Mouse (Mus musculus) kidney, adult 11 months (tissue): ENCODE data around the gene G0s2.
"Not testable (repeated sequence)": the region's sequence is repeated elsewhere in the genome, so short reads cannot be mapped to it uniquely, and the experiment has no call there.

Experiments used
- DNase-seq: peaks from one replicate; pipeline ENCODE4 v3.0.0; 2022

Gene G0s2

DNA sequence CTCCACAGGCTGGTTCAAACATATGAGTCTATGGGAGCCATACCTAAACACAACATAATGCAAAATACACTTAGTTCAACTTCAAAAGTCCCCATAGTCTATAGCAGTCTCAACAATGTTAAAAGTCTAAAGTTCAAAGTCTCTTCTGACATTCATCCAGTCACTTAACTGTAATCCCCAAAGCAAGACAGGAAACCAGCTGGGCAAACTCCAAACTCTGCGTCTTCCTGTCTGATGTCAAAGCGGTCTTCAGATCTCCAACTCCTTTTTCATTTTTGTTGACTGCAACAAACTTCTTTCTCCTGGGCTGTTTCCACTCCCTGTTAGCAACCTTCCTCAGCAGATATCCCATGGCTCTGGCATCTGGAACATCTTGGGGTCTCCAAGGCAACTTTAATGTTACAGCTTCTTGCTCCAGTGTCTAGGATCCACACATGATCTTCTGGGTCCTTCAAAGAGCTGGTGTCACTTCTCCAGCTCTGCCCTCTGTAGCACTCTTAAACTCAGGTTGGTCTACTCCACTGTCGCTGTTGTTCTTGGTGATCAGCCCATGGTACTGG is 12.8 kb upstream of the G0s2 start:
- not testable (repeated sequence) for DNase-seq

DNA sequence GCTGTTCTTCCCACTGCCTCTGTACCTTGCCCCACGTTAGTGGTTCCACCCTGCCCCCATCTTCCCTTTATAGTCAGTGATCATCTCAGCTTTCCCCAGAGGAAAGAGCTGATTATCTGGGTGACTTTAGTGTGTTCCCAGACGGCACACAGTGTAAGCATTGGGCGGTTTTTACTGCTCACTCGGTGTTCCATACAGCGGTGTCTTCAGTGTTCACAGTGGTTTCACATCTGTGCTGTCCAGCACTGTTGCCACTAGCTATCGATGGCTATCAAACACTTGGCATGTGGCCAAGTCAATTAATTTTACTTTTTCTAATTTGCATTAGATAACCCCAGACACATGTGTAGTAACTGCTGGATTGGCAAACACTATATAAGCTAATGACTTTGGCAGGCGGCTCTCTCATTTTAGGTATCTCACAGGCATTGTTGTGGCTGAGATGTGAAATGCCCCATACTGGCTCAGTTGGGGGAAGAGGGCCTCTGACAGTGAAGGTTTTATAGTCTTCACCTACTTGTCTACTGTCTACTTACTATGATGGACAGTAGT is 11.3 kb upstream of the G0s2 start:
- DNase-seq: no peak

DNA sequence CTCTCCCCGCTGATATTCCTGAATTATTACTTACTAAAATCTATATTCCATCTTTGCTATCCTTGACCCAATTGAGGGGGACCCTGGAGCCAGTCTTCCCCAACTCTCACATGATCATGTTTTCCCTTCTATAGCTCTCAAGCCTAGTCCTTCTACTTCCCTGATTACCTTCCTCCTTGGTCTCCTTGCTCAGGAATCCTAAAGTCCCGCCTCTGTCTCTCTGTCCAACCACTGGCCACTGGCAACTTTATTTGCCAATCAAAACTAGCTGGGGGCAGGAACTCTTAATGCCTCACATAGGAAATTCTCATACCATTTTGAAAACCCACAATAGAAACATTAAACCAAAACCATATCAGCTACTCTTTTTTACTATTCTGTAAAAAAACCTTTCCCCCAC is 8.3 kb upstream of the G0s2 start:
- DNase-seq: no peak

DNA sequence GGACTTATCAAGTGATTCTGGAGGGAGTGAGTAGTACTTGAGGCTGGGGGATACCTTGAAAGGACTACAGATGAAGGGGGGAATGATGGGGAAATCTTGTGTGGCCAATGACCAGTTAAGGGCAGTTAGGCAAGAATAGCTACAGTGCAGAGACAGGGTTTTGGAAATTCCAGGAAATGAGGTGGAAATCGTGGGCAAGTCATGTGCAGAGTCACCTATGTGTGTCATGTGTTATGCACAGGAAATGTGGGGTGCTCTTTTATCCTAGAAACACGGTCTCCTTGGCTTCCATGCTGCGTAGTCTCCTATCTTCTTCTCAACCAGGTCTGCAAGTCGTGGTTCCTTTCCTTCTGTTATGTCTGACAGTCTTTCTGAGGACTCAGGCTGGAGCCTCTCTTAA is 6.5 kb upstream of the G0s2 start:
- DNase-seq: no peak

DNA sequence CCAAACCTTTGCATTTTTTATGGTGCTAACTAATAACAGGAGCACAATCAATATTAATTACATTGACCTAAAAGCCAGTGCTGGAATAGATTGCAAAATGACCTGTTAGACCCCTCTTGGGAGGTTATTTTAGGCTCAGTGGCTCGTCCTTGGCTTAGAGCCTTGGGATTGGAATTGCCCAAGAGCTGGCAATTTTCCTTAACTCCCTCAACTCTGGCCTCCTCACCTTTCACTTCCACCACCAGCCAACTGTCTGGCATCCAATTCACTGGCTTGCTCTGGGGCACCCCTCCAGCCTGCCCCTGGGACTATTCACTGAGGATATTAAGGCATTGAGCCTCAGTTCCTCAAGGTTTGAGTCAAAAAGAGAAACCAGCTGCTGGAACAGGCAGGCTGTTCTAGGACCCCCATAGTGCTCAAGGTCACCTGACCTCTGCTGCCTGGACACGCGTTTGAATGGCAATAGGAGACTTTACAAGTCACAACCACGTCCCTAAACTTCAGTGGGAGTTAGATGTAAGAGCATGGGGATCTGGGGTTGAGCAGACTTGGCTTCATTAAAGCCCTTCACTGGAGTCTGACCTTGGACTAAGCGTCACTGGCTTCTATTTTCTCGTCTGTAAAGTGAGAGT is 5.5 kb upstream of the G0s2 start:
- peak; percentile 47 for DNase-seq

DNA sequence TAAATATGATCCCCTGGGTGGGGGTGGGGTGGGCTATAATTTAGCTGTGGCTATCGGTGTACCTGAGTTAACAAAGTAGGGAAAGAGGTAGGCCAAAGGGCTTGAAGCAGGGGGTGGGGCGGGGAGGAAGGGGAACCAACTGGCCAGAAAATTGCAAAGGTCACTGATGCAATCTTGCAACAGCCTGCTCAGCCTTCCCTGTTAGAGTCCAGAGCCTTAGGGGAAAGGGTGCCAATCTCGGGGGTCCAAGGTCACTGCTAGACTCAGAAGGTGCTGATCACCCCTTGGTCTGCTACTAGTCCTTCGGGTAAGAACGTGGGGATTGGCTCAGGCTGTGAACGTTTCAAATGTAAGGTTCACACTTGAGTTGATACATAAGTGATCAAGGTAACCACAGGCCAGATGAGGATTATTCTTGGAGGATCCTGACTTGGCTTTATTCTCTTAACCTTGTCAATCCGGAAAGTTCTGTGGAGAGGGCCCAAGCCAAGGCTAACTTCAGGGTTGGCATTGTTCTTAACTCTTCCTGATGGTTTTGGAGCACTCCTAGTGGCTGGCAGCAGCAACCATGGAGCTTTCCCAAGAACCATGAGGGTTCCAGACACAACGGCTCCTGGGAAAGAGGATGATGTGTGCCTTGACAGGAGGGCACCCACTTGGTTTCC is 1.5 kb upstream of the G0s2 start:
- peak; percentile 69 for DNase-seq

DNA sequence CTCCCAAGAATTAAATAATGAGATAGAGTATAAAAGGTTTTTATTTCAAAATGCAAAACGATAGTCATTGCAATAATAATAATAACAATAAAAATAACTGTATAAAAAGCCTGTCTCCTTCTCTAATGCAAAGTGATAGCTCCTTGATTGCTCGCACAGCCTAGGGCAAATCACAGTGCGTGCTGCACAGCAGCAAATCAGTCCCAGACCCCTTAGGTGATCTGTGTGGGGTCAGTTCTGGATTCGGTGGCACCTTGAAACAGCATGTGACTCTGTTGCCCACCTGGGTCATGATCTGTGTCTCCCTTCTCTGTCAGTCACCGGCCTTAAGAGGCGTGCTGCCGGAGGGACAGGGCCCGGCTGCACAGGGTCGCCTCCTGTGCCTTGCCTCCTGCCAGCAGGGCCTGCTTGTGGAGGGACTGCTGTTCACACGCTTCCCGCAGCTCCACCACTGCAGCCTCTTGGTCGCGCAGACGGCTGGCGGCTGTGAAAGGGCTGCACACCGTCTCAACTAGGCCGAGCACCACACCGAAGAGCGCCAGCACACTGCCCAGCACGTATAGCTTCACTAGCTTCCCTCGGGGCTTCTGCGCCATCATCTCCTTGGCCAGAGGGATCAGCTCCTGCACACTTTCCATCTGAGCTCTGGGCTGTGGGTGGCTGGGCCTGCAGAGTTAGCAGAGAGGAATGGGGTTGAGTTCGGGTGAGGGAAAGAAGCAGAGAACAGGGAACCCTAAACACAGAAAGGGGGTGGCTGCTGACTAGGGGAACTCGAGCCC is 691 bp downstream of the G0s2 start:
- DNase-seq: peak; percentile 29

DNA sequence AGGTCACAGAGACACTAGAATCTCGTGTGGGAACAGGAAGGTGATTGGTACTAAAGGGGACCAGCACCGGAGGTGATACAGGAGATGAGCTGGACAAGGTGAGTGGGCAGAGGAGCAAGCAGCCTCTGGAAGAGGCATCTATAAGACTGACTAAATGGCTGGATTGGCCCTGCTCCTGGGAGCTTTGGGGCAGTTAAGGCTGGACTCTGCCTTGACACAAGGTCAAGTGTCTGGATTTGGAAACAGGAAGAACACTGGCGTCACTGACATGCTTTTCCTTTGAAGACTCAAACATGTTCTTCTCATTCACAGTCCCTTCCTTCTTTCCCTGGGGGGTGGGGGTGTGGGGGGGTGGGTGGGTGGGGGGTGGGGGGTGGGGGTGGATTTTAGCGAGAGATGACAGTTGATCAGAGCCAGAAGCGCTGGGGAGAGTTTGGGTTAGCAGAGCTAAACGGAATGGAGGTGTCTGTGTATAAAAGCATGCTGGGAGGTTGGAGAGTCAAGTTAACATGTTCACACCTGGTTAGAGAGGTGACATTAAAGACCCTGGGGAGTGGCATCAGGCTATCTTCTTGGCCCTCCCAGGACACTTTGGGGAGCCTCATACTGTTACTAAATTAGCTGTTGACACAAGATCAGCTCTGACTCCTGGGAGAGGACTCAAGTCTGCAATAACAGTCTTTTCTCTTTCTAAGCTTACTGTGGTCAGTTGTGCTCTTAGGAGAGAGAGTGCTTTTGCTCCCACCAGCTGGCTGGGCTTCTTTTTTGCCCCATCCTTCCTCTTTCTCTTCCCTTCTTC is 1.9 kb downstream of the G0s2 start:
- DNase-seq: no peak

DNA sequence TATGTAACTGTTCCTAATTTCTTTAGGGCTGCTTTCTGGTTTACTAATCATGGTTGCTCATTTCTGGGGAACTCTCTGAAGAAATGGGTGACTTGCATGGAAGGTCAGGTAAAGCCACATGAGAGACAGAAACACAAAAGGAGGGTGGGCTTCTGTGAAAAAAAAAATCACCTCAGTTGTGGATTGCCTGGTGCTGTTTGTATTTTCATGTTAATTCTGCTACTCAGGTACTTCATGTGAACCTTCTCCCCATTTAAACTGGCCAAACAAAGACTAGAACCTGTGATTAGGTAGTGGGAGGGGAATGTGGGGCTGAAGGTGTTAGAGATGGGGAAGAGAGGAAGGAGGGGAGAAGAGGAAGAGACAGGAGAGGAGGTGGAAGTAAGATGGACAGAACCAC is 7.3 kb downstream of the G0s2 start:
- no peak for DNase-seq

DNA sequence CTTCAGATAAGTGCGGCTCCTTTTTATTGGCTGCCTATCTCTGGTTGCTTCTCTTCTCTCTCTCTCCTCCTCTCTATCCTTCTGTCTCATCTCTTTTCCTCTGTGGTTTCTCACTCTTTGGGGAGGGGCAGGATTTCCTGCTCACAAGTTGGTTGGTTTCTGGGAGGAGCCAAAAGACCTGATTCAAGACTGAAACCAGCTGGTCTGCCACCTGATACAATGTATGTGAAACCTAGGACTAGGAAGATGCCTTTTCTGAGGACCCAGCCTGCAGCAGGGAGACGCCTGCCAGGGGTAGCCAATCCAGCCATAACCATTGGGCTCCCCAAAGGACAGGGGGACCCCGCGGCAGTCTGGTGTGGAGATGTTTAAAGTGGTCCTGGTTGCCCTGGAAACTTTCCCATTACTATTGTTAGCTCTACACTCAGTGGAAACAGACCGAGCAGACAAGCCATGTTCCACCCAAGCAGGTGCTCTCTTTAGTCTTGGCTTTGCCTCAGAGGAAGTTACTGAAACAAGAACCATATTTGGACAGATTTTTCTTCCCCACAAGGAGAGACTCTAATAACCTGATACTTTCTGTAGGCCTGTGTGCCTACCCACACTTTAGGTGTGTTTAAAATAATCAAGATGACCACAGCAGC is 8.9 kb downstream of the G0s2 start, which contains the start of gene Hsd11b1:
Hsd11b1 (minus strand) TSS at position 121 of the 644 bp plus-strand sequence.
- no peak for DNase-seq

DNA sequence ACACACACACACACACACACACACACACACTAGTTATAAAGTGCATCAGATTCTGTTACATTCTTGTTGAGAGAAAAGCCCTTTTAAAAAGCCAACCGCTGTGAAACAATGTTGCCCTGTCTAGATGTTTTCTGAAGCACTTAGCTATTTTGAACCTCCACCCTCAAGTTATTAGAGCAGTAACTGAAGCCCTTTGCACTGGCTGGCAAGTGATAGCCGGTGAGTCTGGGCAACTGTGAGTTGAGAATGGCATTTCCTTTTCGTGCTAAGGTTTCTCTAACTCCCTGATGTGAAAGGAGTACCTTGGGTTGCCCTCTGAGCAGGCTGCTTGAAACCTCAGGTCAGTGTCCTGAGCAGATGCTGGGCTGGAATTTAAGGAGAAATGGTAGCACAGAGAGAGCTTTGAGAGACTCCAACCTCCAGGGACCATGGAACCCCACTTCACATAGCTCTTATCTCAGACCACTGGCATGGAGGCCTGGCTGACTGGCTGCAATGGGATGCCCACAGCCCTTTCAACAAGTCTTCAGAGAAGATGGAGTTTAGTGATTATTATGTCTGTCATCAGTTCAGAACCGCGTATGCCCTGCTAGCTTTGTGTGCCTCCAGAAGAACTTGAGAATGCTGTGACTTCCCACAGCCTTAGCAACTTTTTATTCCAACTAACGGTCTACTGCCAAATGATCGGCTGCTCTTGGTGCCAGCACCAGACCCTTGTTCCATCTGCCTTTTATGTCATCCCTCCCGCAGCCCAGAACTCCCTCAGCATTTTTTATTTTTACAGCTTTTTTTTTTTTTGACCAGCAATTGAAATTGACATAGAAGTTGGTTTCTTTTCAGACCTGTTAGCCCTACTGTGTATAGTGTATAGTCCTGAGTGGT is 9.8 kb downstream of the G0s2 start:
- DNase-seq: no peak

DNA sequence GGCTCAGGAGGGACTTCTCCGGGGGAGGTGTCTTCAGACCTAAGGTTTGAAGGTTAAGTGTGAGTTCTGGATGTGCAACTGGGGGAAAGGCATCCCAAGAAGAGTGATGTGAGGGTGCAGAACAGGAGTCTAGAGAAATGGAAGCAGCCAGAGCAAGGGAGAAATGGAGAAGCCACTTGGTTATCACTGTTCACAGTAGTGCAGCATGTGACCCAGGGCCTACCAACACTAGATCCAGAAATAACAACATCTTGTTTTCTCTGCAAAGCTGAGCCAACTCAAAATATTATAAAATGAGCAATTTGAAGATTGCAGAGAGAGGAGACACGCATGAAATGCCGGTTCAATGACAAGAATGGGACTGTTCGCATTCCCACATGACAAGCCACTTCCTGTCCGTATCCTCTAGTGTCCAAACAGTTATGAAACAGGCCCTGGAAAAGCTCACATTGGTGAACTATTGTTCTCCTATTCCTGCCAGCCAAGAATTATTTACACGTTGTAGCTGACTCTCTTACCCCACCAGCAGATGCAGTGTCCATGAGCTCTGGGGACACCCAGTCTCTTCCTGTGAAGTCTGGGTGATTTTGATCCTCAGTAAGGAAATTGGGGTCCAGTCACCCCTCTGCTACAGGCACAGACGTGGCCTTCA is 11.0 kb downstream of the G0s2 start:
- DNase-seq: peak; percentile 64

DNA sequence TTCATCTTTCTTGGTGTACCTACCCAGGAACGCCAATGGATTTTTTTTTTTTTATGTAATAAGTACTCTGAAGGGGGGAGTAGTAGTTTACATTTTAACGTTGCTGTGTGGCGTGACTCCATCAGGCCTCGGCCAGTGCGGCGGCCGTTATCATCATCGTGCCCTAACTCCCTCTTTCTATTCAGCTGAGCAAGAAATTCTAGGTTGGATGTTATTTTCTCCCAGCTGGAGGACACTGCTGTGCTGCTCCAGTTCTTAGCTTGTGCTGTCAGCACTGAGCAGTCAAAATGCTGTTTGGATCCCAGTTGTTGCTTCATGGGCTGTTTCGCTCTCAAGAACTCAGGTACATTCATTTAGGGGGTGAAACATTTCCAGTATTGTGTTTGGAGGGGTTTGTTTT is 13.5 kb downstream of the G0s2 start:
- DNase-seq: no peak

DNA sequence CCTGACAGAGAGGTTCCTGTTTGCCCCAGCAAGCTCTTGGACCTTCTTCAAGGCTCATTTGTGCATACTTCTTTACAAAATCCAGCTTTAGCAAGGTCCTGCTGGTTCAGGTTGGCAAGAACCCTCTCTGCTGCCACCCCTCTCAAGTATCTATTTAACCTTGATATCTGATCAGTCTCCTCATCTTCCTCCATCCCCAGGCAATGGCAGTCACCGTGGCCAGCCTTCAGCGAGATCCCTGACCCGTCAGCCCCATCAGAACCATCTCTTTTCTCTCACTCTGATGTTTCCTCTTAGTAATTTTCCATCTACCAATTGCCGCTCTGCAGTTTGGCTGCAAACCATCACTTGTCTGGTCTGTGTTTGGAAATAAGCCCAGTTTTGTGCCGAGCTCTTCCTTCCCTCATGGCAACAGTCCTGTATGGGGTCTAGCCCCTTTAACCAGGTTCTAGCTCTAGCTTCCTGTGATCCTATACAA is 16.4 kb downstream of the G0s2 start:
- DNase-seq: no peak

DNA sequence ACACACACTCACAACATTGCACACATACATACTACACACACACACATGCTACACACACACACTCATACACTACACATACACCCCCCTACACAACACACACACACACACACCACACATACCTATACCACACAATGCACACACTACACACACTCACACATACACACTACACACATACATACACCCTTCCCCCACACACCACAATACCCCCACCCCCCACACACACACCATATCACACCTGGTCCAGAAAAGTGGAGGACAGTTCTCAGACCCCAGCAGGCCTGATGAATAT is 16.8 kb downstream of the G0s2 start:
- DNase-seq: no peak

DNA sequence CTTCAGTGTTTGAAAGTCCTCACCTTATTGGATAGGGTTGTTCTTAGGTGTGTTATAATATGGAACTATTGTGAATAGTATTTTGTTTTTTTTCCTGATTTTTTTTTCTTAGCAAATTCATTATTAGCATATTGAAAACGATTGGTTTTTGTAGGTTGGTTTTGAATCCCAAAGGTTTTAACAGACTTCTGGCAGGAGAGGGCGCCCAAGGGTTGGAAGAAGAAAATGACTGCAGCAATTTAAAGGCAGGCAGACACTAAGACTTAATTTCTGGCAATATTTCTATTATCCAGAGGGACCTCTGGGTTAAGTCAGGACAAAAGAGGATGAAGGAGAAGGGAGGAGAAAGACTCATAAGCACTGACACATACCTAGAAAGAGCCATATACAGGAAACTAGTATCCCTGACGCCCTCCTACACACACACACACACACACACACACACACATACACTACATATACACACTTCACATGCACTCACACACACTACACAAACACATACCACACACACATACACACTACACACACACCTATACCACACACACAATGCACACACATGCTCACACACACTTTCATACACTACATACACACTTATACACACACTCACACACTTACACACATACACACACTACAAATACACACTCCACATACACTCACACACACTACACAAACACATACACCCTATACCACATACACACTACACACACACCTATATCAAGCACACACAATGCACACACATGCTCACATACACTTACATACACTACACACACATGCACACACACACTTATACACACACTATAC is 17.3 kb downstream of the G0s2 start:
- DNase-seq: peak; percentile 53

DNA sequence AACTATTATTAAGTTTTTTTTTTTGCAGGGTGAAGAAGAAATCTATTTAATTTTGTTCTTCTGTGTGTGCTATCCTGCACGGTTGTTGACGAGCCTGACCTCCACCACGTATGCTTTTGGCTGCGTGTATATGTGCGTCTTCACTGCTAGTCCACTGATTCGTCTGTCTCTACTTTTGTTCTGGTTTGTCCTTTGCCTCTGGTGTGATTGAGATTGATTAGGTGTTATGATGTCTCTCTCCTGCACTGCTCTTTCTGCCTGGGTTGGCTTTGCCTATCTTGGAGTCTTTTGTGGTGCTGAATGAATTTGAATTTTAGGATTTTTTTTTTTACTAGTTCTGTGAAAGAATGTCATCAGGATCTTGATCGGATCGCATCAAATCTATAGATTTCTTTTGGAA is 18.0 kb downstream of the G0s2 start:
- no peak for DNase-seq

DNA sequence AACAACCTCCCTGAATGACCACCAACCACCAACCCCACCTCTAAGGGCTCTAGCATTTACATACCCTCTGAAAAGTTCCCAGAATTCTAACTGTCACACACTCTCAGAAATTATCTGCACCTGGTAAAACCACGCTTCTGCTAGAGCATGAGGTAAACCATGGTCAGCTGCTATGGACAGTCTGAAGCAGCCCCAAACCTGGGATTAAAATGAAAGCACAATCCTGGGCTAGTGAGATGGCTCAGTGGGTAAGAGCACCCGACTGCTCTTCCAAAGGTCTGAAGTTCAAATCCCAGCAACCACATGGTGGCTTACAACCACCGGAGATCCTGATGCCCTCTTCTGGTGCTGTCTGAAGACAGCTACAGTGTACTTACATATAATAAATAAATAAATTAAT is 19.1 kb downstream of the G0s2 start:
- DNase-seq: not testable (repeated sequence)

DNA sequence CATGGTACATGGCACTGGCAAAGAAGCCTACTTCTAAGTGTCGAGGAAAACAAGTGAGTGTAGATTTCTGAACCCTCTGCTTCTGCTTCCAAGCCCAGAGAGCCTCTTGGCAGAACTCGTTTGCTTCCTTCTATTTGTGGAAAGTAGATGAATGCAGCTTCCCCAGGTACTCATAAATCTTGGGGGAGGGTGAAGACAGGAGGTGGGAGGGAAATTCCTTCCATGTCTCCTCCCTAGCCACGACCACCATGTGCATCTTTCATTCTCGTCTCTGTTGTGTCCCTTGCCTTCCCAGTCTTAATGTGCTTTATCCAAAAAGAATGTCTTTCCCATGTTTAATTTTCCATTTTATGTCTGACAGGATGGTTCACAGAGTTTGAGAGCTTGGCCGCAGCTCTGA is 20.4 kb downstream of the G0s2 start:
- no peak for DNase-seq

DNA sequence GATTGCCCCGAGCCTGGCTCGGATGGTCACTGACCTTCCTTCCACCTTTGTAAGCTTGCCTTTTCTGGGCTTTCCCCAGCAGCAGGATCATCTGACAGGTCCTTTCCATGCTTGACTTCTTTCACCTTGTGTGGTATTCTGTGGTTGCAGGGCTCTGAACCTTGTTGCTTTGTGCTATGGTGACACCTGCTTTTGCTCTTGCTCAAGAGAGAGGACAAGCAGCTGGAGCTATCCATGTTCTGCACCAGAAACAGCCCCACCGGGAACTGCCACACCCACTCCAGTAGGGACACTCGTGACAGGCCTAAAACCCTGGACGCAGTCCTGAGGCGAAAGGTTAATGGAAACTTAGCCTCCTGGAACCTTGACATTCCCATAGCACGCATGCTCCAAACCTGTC is 21.6 kb downstream of the G0s2 start:
- peak; percentile 70 for DNase-seq
